Mouse (Mus musculus): ENCODE results near the gene Cntn1.
"Not testable (repeated sequence)": the region's sequence is repeated elsewhere in the genome, so short reads cannot be mapped to it uniquely, and the experiment has no call there.

Gene Cntn1

DNA sequence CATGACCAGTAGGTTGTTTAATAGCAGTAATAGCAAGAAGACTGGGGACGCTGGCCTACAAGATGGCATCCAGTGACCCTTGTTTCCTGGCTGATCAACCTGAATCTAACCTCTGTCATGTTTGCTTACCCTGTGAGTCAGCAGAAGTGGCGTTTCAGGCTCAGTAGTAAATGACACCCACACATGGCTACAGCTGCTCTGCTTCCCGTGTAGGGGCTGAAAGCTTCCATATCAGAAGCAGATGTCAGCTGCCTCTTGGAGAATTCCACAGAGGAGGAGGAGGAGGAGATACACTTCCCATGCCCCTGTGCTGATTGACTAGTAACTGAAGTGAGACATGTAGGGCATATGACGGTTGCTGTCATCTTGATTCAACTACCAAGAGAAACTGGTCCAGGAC lies 225.9 kb downstream of the Cntn1 start:
- DNase-seq: peak; percentile 49

DNA sequence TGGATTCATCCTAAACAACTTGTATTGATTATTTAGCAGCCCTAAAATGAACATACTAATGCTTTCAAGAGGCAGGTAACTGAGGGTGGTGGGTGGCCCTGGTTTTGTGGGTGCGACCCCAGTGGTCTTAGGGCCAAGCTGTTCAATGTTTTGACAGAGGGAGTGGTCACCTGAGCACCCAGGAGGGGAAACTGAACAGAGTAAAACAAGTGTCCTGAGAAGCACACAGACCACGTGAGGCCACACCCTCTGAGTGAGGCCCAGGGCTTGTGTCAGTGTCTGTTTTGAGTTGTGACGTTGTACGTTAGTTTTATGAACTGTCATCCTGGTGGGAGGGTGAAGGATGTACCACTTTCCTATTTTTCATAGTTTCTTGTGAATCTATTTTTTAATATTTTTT lies 227.0 kb downstream of the Cntn1 start:
- peak; percentile 53 for DNase-seq

DNA sequence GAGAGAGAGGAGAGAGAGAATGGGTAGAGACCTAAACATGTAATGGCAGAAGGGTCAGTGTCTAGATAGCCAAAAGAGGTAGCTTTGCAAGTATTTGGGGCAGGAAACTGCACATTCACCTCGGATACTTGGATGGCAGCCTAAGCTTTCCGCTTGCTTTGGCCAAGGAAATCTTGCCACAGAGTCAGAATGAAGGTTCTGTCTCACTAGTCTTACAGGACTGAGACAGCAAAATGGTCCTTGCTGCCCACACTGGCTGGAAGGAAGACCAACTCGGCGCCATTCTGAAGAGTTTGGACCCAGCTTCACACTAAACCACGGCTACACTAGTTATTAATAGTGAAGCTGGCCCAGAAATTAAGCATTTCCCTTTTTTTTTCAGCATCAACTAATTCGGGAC lies 230.0 kb downstream of the Cntn1 start:
- DNase-seq: peak; percentile 81

DNA sequence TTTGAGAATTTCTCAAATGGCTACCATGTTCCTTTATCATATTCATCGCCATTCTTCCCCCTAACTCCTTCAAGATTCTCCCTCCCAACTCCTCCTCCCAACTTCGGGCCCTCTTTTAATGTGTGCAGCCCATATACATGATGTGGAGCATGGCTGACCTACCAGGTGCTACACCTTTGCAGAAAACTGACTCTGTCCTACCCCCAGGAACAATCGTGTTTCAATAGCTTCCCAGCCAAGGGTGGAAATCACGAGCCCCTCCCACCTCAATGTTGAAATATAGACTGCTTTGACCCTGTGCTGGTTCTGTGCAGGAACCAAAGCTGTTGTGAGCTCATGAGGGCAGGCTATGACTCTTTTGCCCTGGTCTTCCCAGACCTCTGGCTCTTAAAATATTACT lies 236.7 kb downstream of the Cntn1 start:
- DNase-seq: peak; percentile 70

- no peak for DNase-seq
Observed at GRCm38 (mm10) chr15:92296479-92296878, 245.5 kb downstream of the Cntn1 start.

DNA sequence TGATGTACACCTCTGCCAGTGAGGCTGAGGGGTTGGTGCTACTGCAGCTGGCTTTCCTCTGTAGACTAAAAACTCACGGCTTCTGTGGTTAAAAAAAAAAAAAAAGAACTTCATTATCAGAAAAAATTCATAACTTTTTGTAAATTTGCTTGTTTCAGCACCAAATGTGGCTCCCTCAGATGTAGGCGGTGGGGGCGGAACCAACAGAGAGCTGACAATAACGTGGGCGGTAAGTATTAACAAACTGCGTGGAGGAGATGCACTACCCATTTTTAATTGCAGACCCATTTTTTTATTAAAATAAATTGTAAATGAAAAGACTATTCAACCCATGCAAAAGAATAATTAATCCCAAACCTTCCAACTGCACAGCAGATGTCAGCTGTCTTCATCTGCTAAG lies 251.8 kb downstream of the Cntn1 start:
- no peak for DNase-seq

DNA sequence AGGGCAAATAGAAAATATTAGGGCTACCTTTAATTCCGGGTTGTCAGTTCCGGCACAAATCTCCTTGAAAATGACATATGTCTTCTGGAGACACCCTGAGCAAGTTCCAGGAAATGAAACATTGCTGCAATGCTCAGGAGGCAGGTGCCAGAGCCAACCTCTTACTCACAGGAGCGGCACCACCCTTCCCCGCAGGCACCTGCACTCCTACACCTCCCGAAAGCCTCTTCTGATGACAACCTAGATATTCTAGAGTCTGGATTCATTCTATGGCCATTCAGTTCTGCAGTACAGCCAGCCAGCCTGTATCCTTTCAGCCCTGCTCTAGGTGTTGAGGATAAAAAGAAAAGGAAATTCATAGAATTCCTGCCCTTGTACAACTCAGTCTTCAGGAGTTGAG lies 253.3 kb downstream of the Cntn1 start:
- DNase-seq: peak; percentile 86

DNA sequence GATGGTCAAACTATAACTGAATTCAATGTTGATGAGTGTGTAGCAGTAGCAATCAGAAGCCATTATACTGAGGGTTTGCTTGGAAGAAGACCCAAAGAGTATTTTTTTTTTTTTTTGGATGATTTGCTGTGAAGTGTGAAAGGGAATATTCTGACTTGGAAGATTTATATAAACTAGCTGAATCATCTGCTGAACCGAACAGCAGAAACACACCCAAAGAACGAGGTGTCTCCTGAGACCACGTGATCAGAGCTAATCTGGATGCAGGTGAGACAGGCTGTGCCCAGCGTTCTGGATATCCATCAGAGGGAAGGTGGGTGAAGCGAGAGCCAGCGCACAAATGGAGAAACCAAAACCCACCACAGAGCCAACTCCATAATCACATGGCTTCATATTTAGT lies 271.0 kb downstream of the Cntn1 start:
- DNase-seq: no peak

- peak; percentile 93 for DNase-seq
Observed at GRCm38 (mm10) chr15:92327111-92327510, 276.1 kb downstream of the Cntn1 start.

DNA sequence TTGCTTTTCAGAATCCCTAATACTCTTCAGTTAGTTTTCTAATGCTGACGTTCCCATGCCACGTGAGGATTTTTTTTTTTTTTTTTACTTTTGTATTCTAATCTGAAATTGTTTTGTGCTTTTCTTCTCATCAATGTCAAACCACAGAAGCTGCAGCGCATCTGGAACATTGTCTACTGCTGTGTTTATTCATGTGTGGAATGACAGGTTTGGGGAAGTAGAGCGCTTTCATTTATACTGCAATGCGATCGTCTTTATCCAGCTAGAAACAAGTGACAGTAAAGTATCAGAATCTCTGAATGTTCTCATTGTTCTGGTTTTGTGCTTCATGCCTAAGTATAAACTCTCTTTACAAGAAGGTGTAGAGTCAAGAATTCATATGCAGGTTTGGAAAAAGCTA lies 289.3 kb downstream of the Cntn1 start:
- no peak for DNase-seq

- no peak for DNase-seq
Observed at GRCm38 (mm10) chr15:92341424-92341823, 290.5 kb downstream of the Cntn1 start.

DNA sequence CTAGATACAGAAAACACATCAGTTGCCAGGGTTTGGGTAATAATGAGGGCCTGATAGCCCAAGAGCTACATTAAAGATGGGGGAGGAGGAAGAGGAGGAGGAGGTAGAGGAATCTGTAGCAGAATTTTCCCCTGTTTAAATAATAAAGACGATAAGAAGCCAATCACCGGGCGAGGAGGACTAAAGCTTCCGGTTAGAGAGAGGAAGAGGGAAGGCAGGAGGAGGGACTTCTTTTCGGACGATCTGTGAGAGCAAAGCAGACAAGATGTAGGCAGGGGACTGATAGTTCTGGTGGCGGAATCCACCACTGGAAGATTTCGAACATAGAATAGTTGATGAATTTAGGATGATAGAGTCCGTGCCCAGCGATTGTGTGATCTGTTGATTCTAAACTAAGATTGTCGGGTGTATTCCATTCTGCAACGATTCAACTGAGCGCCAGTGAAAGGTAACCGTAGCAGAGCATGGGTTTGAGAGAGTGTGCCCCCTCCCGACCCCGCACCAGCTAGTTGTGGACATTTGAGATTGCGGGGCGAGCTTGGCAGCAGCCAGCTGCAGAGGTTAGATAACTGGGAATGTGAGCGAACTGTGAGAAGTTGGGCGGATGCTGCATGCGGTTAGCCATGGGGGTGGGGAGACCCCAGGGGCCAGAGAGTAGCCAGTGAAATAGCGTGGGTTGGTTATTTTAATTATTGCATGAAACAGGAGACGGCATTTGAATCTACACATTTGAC lies 293.3 kb downstream of the Cntn1 start:
- DNase-seq: peak; percentile 83

GRCm38 (mm10) chr15:92347426-92347825 lies 296.5 kb downstream of the Cntn1 start:
- no peak for DNase-seq

GRCm38 (mm10) chr15:92347902-92348301 lies 296.9 kb downstream of the Cntn1 start:
- DNase-seq: no peak

- not testable (repeated sequence) for DNase-seq
Observed at GRCm38 (mm10) chr15:92348453-92348852, 297.5 kb downstream of the Cntn1 start.

GRCm38 (mm10) chr15:92364153-92364552 lies 313.2 kb downstream of the Cntn1 start:
- peak; percentile 86 for DNase-seq

DNA sequence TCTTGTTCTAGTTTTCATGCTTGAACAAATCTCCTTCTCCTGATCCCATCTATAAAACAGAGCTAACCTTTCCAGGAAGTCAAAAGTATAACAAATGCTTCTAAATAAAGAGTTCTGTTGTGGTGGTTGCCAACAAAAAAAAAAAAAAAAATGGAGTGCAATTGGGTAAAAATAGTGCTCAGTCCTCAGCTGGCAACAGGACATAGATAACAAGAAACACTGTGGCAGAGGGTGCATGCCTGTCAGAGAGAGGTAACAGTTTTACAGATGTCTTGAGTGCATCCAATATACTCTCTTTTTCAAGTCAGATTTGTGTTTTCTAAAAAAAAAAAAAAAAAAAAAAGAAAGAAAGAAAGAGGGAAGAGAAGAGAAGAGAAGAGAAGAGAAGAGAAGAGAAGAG lies 313.6 kb downstream of the Cntn1 start:
- DNase-seq: no peak

Data from heart, adult 11 months (tissue).